Mouse (Mus musculus) bone marrow, adult 2 months (tissue): ENCODE measurements around the gene Gclc.

Experiments
- CTCF ChIP-seq: fragments of 200-500 bp; IDR thresholded peaks from 2 replicates; pipeline ENCODE4 v1.5.1; 2011; ENCODE audit warnings: low read length, control low read depth; ENCODE audit not compliant: control insufficient read depth, insufficient read depth
- POLR2A ChIP-seq: fragments of 200-500 bp; IDR thresholded peaks from 2 replicates; pipeline ENCODE4 v1.6.1; 2011; ENCODE audit warnings: low read depth, mild to moderate bottlenecking, control low read depth, low read length, borderline replicate concordance; ENCODE audit not compliant: control insufficient read depth

DNA sequence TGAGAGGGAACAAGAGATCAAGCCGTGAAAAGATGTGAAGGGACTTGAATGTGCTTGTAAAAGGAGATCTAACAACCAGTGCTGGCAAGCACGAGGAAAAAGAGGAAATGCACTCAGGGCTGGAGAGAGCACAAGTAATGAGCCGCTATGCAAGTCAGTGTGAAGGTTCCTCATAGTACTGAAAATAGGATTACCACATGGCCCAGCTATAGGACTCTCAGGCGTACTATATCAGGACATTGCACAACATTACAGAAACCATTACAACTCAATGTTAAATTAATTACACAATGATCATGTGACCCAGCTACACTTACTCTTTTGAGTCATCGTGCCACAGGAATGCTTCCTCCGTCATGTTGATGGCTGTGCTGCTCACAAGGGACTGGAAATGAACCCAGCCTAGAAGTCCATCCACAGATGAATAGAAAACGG, 74.2 kb downstream of the Gclc start:
- TF ChIP-seq POLR2A = no peak
- no peak for TF ChIP-seq CTCF
